Mouse (Mus musculus): Measurements from ENCODE around the gene 1700025C18Rik. TPM values are rescaled to one million over a fixed set of nuclear protein-coding genes. Genes with fewer than 3 reads are reported as not detected.

The 1700025C18Rik gene
- total and polyA plus RNA-seq, 3 experiments: not detected

- no peak overlapping the region for H3K9ac ChIP-seq (ENCODE audit: low read depth, low read length)
- WGBS: 79% methylated on average over 2 of the region's 2 CpGs
- no peak overlapping the region for H3K27ac ChIP-seq
- TF ChIP-seq CTCF (IDR thresholded peaks at IDR 0.05): no peak
- no peak for TF ChIP-seq EP300 (IDR thresholded peaks at IDR 0.05; ENCODE audit: insufficient read depth, low read depth, low read length)
- no peak for TF ChIP-seq POLR2A (IDR thresholded peaks at IDR 0.05; ENCODE audit: insufficient read depth, low read depth, low read length)
- H3K27me3 ChIP-seq (ENCODE audit: control insufficient read depth, insufficient read depth, low read length): peaks cover 4% of the 10 kb centered on the region
- intact Hi-C loops (cut with DNase I): loop anchor here (2.0 kb wide), 1 partner anchor 106 kb away; no protein-coding TSS in a partner anchor
- DNase-seq: no peak
- no peak overlapping the region for H3K4me3 ChIP-seq
- no peaks in the 10 kb centered on the region for H3K4me1 ChIP-seq (ENCODE audit: control insufficient read depth, insufficient read depth, low read length)
- no peaks in the 10 kb centered on the region for H3K36me3 ChIP-seq (ENCODE audit: control insufficient read depth, insufficient read depth, low read length)
- no peaks in the 10 kb centered on the region for H3K79me2 ChIP-seq (replicated peaks; ENCODE audit: control insufficient read depth, insufficient read depth, low read length)
Measured at GRCm38 (mm10) chr2:165068806-165069205, 21.7 kb downstream of the 1700025C18Rik start.

- Histone ChIP-seq H3K4me3 (no peak overlapping the region), H3K27me3 (ENCODE audit: control insufficient read depth, insufficient read depth, low read length) (peaks cover 4% of the 10 kb centered on the region), H3K79me2 (replicated peaks; ENCODE audit: control insufficient read depth, insufficient read depth, low read length) (no peaks in the 10 kb centered on the region), H3K27ac (no peak overlapping the region), H3K36me3 (ENCODE audit: control insufficient read depth, insufficient read depth, low read length) (no peaks in the 10 kb centered on the region), H3K9ac (ENCODE audit: low read depth, low read length) (no peak overlapping the region), H3K4me1 (ENCODE audit: control insufficient read depth, insufficient read depth, low read length) (no peaks in the 10 kb centered on the region)
- TF ChIP-seq CTCF (IDR thresholded peaks at IDR 0.05) (no peak), POLR2A (IDR thresholded peaks at IDR 0.05; ENCODE audit: insufficient read depth, low read depth, low read length) (no peak), EP300 (IDR thresholded peaks at IDR 0.05; ENCODE audit: insufficient read depth, low read depth, low read length) (no peak)
- 61% methylated on average over 7 of the region's 7 CpGs for WGBS
- no peak for DNase-seq
- intact Hi-C loops (cut with DNase I): no loop called here
Measured at GRCm38 (mm10) chr2:165064489-165064888, 26.1 kb downstream of the 1700025C18Rik start.

DNA sequence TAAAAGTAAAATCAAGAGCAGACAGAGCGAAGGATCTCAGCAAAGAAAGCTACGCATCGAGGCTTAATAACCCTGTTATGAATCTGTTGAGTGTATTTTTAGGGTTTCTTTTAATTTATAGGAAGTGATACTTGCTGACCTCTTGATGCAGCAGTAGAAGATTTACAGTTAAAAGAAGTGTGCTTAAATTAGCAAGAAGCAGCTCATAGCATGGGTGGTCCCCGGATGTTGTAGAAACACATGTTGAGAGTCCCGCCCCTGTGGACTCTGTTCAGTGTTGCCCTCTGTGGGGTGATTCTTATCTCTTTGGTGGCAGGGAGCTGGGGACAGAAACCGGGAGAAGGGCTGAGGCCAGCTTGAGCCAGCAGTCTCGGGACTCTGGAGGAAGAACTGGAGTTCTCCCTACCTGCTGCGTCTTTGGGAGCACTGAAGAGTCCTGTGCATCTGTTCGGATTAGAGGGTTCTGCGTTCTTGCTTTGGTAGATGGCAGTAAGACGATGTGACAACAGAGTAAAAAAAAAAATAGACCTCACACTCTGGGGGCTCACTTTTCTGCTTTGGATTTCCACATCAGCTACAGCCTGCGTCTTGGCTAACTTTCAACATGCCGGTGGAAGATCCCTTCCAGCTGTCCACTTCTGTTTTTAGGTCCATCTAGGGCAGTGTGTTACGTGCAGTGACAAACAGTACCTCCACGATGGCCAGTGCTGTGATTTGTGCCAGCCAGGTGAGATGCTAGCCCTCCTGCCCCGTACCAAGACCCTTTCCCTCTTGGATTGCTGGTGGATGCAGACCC is 28.7 kb downstream of the 1700025C18Rik start:
- H3K79me2 ChIP-seq (replicated peaks; ENCODE audit: control insufficient read depth, insufficient read depth, low read length): no peaks in the 10 kb centered on the region
- intact Hi-C loops (cut with DNase I): no loop called here
- DNase-seq: peak in 1 of 2 experiments; percentile 24
- no peak overlapping the region for H3K4me3 ChIP-seq
- H3K27me3 ChIP-seq (ENCODE audit: control insufficient read depth, insufficient read depth, low read length): no peaks in the 10 kb centered on the region
- 62% methylated on average over 16 of the region's 16 CpGs for WGBS
- TF ChIP-seq POLR2A (IDR thresholded peaks at IDR 0.05; ENCODE audit: insufficient read depth, low read depth, low read length) (no peak), CTCF (IDR thresholded peaks at IDR 0.05) (no peak), EP300 (IDR thresholded peaks at IDR 0.05; ENCODE audit: insufficient read depth, low read depth, low read length) (no peak)
- H3K9ac ChIP-seq (ENCODE audit: low read depth, low read length): no peak overlapping the region
- H3K36me3 ChIP-seq (ENCODE audit: control insufficient read depth, insufficient read depth, low read length): no peaks in the 10 kb centered on the region
- no peak overlapping the region for H3K27ac ChIP-seq
- H3K4me1 ChIP-seq (ENCODE audit: control insufficient read depth, insufficient read depth, low read length): 0 out of 2 replicates have a peak, but pooled peaks cover 1% of the 10 kb centered on the region

- H3K4me1 ChIP-seq (ENCODE audit: control insufficient read depth, insufficient read depth, low read length): peaks cover 4% of the 10 kb centered on the region
- H3K4me3 ChIP-seq: no peak overlapping the region
- intact Hi-C loops (cut with DNase I): no loop called here
- H3K36me3 ChIP-seq (ENCODE audit: control insufficient read depth, insufficient read depth, low read length): no peaks in the 10 kb centered on the region
- no peak overlapping the region for H3K27ac ChIP-seq
- H3K9ac ChIP-seq (ENCODE audit: low read depth, low read length): no peak overlapping the region
- H3K79me2 ChIP-seq (replicated peaks; ENCODE audit: control insufficient read depth, insufficient read depth, low read length): no peaks in the 10 kb centered on the region
- DNase-seq: no peak
- TF ChIP-seq POLR2A (IDR thresholded peaks at IDR 0.05; ENCODE audit: insufficient read depth, low read depth, low read length) (no peak), CTCF (IDR thresholded peaks at IDR 0.05) (no peak), EP300 (IDR thresholded peaks at IDR 0.05; ENCODE audit: insufficient read depth, low read depth, low read length) (no peak)
- no peaks in the 10 kb centered on the region for H3K27me3 ChIP-seq (ENCODE audit: control insufficient read depth, insufficient read depth, low read length)
- WGBS: 89% methylated on average over 4 of the region's 4 CpGs
Measured at GRCm38 (mm10) chr2:165059961-165060360, 30.6 kb downstream of the 1700025C18Rik start.

DNA sequence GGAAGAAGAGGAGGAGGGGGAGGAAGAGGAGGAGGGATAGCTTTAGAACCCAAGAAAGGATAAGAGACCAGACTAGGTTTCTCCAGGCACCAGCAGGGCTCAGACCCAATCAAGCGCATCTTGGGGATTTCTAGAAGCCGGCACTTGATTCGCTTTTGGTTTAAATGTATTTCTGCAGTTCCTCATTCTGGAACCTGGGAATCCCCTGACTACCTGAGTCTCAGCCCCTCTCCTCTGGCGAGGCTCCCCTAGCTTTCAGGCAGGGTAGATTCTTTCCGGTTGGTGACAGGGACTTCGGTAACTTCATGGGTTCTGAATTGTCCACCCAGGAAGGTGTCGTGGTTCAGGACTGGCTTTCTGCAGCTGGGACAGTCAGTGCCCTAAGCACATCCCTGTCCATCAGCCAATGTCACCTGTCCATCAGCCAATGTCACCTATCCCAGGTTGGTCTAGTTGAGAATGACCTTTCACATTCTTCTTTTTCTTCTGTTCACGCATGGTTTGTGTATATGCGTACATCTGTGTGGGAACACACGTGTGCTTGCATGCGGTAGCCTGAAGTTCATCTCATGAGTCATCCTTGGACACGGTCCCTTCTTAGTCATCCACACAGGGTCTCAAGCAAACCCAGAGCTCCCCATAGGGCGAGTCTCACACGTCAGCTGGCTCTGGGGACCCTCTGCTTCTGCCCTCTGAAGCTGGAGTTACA is 34.0 kb downstream of the 1700025C18Rik start:
- H3K27me3 ChIP-seq (ENCODE audit: control insufficient read depth, insufficient read depth, low read length): no peaks in the 10 kb centered on the region
- TF ChIP-seq EP300 (IDR thresholded peaks at IDR 0.05; ENCODE audit: insufficient read depth, low read depth, low read length) (no peak), CTCF (IDR thresholded peaks at IDR 0.05) (no peak), POLR2A (IDR thresholded peaks at IDR 0.05; ENCODE audit: insufficient read depth, low read depth, low read length) (no peak)
- no peak overlapping the region for H3K9ac ChIP-seq (ENCODE audit: low read depth, low read length)
- no peaks in the 10 kb centered on the region for H3K79me2 ChIP-seq (replicated peaks; ENCODE audit: control insufficient read depth, insufficient read depth, low read length)
- intact Hi-C loops (cut with DNase I): no loop called here
- peak overlapping the region; percentile 49; the same call in 1 of the 2 replicates for H3K4me3 ChIP-seq
- no peak overlapping the region for H3K27ac ChIP-seq
- peak in 1 of 2 experiments; percentile 14 for DNase-seq
- WGBS: 66% methylated on average over 14 of the region's 14 CpGs
- H3K36me3 ChIP-seq (ENCODE audit: control insufficient read depth, insufficient read depth, low read length): no peaks in the 10 kb centered on the region
- H3K4me1 ChIP-seq (ENCODE audit: control insufficient read depth, insufficient read depth, low read length): peaks cover 4% of the 10 kb centered on the region
